Mouse (Mus musculus) midbrain, postnatal 0 days (tissue): ENCODE results near the gene Intu. TPM values are rescaled to one million over a fixed set of nuclear protein-coding genes. Genes with fewer than 3 reads are reported as not detected.
A peak's percentile ranks its signal among the peaks of the same experiment; 100 is the strongest.

Experiments
- ATAC-seq: fragments of 200-750 bp; cut with Nextera tagmentation; 2 replicates; pipeline ENCODE4 v1.8.0; 2017; ENCODE audit warnings: moderate number of reproducible peaks, mild to moderate bottlenecking, moderate TSS enrichment, moderate library complexity; ENCODE audit not compliant: low FRiP score
- DNase-seq: peaks from one replicate; pipeline ENCODE4 v3.0.0-alpha.2; 2015; ENCODE audit warnings: low spot score
- H3K27ac ChIP-seq: fragments of 300-500 bp; sonication (generic); 2 replicates; pipeline ENCODE4 v1.5.1; 2014; ENCODE audit warnings: low read depth, mild to moderate bottlenecking, low read length, mixed read lengths
- H3K27me3 ChIP-seq: fragments of 300-500 bp; sonication (generic); 2 replicates; pipeline ENCODE4 v1.6.1; 2014; ENCODE audit warnings: low read length, control low read depth, mixed read lengths; ENCODE audit not compliant: insufficient read depth
- H3K36me3 ChIP-seq: fragments of 300-500 bp; sonication (generic); 2 replicates; pipeline ENCODE4 v1.6.1; 2014; ENCODE audit warnings: low read length, control low read depth, mixed read lengths; ENCODE audit not compliant: insufficient read depth
- H3K4me1 ChIP-seq: fragments of 300-500 bp; sonication (generic); 2 replicates; pipeline ENCODE4 v1.6.1; 2014; ENCODE audit warnings: mild to moderate bottlenecking, control low read depth, antibody characterized with exemption, low read length, mixed read lengths; ENCODE audit not compliant: insufficient read depth
- H3K4me2 ChIP-seq: fragments of 300-500 bp; sonication (generic); 2 replicates; pipeline ENCODE4 v1.6.1; 2014; ENCODE audit warnings: low read depth, mild to moderate bottlenecking, low read length, mixed read lengths; ENCODE audit not compliant: poor library complexity, severe bottlenecking
- H3K4me3 ChIP-seq: fragments of 300-500 bp; sonication (generic); 2 replicates; pipeline ENCODE4 v1.5.1; 2014; ENCODE audit warnings: low read depth, mild to moderate bottlenecking, low read length, moderate library complexity
- H3K9ac ChIP-seq: fragments of 300-500 bp; sonication (generic); replicated peaks from 2 replicates; pipeline ENCODE4 v1.6.1; 2014; ENCODE audit warnings: mild to moderate bottlenecking, low read length, moderate library complexity, mixed read lengths; ENCODE audit not compliant: poor library complexity, severe bottlenecking
- H3K9me3 ChIP-seq: fragments of 300-500 bp; sonication (generic); 2 replicates; pipeline ENCODE4 v1.6.1; 2016; ENCODE audit warnings: low read length, control low read depth
- CTCF ChIP-seq: IDR thresholded peaks from 2 replicates; pipeline ENCODE4 v1.5.1; 2016; ENCODE audit warnings: antibody characterized with exemption, mild to moderate bottlenecking
- WGBS: fragments of 180-500 bp; shearing (Covaris S2); extraction: QIAGEN DNeasy Blood & Tissue Kit; methylation state at CpG from one replicate; pipeline ENCODE4 v1.1.7; 2014; 5-methylcytosine and 5-hydroxymethylcytosine counted together
- polyA plus RNA-seq: library from polyadenylated mRNA; unstranded; fragments of >200 nt; fragmentation: Nextera tagmentation; extraction: Ambion mirVana; gene quantifications from 2 replicates; pipeline ENCODE4 v1.2.1, GENCODE M21; 2015
- total RNA-seq: library from RNA; depleted of rRNA; stranded (reverse); fragments of >200 nt; gene quantifications from 2 replicates; pipeline ENCODE4 v1.2.3, GENCODE M21; 2014

The Intu gene
- total and polyA plus RNA-seq, 2 experiments from 2014 or later = 2.5 to 7.6 TPM

GRCm38 (mm10) chr3:40693960-40694359 lies 162.9 kb downstream of the Intu start:
- H3K4me3 ChIP-seq = no peak overlapping the region
- DNase-seq (no peak), ATAC-seq (no peak)
- peaks cover 4% of the 10 kb centered on the region; the same call in 1 of the 2 replicates for H3K36me3 ChIP-seq
- H3K4me1 ChIP-seq = no peaks in the 10 kb centered on the region
- no peaks in the 10 kb centered on the region for H3K9me3 ChIP-seq
- 86% methylated on average over 7 of the region's 7 CpGs for WGBS
- H3K27me3 ChIP-seq = no peaks in the 10 kb centered on the region
- no peak overlapping the region for H3K27ac ChIP-seq
- TF ChIP-seq CTCF = no peak
- H3K9ac ChIP-seq = no peak overlapping the region
- no peak overlapping the region for H3K4me2 ChIP-seq

- peak; percentile 48 for DNase-seq
These were observed 163.4 kb downstream of the Intu start for GRCm38 (mm10) chr3:40694438-40694837.

GRCm38 (mm10) chr3:40695162-40695561 lies 164.1 kb downstream of the Intu start:
- H3K9ac ChIP-seq = no peak overlapping the region
- WGBS = 98% methylated on average over 2 of the region's 2 CpGs
- peaks cover 6% of the 10 kb centered on the region; the same call in 1 of the 2 replicates for H3K36me3 ChIP-seq
- no peaks in the 10 kb centered on the region for H3K27me3 ChIP-seq
- H3K4me2 ChIP-seq = no peak overlapping the region
- H3K27ac ChIP-seq = no peak overlapping the region
- DNase-seq = no peak
- H3K9me3 ChIP-seq = no peaks in the 10 kb centered on the region
- H3K4me3 ChIP-seq = no peak overlapping the region
- no peaks in the 10 kb centered on the region for H3K4me1 ChIP-seq
- no peak for TF ChIP-seq CTCF
- no peak for ATAC-seq

More at GRCm38 (mm10) chr3:40694438-40694837, 163.4 kb downstream of the Intu start:
- H3K4me3 ChIP-seq = no peak overlapping the region
- peaks cover 5% of the 10 kb centered on the region; the same call in 1 of the 2 replicates for H3K36me3 ChIP-seq
- H3K4me2 ChIP-seq = no peak overlapping the region
- no peaks in the 10 kb centered on the region for H3K27me3 ChIP-seq
- no peak for TF ChIP-seq CTCF
- no peak overlapping the region for H3K27ac ChIP-seq
- no peaks in the 10 kb centered on the region for H3K4me1 ChIP-seq
- WGBS = 45% methylated on average over 2 of the region's 2 CpGs
- no peak overlapping the region for H3K9ac ChIP-seq
- no peaks in the 10 kb centered on the region for H3K9me3 ChIP-seq
- no peak for ATAC-seq

- Histone ChIP-seq H3K9ac (no peak overlapping the region), H3K4me3 (no peak overlapping the region), H3K36me3 (peaks cover 6% of the 10 kb centered on the region; the same call in 1 of the 2 replicates), H3K9me3 (no peaks in the 10 kb centered on the region), H3K27me3 (no peaks in the 10 kb centered on the region), H3K4me2 (no peak overlapping the region), H3K4me1 (no peaks in the 10 kb centered on the region), H3K27ac (no peak overlapping the region)
- no peak for TF ChIP-seq CTCF
- DNase-seq (no peak), ATAC-seq (no peak)
- 86% methylated on average over 3 of the region's 3 CpGs for WGBS
These were observed 167.7 kb downstream of the Intu start for GRCm38 (mm10) chr3:40698834-40699233.

- Histone ChIP-seq H3K27me3 (no peaks in the 10 kb centered on the region), H3K4me3 (no peak overlapping the region), H3K9ac (no peak overlapping the region), H3K36me3 (0 out of 2 replicates have a peak, but pooled peaks cover 2% of the 10 kb centered on the region), H3K9me3 (no peaks in the 10 kb centered on the region), H3K27ac (no peak overlapping the region), H3K4me1 (no peaks in the 10 kb centered on the region), H3K4me2 (no peak overlapping the region)
- ATAC-seq (no peak), DNase-seq (no peak)
- TF ChIP-seq CTCF = no peak
- WGBS = 84% methylated on average over 5 of the region's 5 CpGs
These were observed 173.8 kb downstream of the Intu start for GRCm38 (mm10) chr3:40704816-40705430.

- WGBS = 92% methylated on average over 30 of the region's 30 CpGs
- Histone ChIP-seq H3K27me3 (no peaks in the 10 kb centered on the region), H3K9ac (no peak within 1 kb of the TSS), H3K4me2 (no peak within 1 kb of the TSS), H3K4me1 (no peaks in the 10 kb centered on the region), H3K4me3 (no peak within 1 kb of the TSS), H3K27ac (no peak within 1 kb of the TSS), H3K9me3 (no peaks in the 10 kb centered on the region), H3K36me3 (0 out of 2 replicates have a peak, but pooled peaks cover 2% of the 10 kb centered on the region)
- no peak for TF ChIP-seq CTCF
- no peak for DNase-seq
- ATAC-seq = no peak
These were observed 177.6 kb downstream of the Intu start, which contains the start of gene Slc25a31 for GRCm38 (mm10) chr3:40708655-40709054. TSS of gene Slc25a31 (plus strand) at chr3:40708855.
